Mouse (Mus musculus) natural killer cell, adult 2 months (primary cell): ENCODE measurements around the gene Nxf1.
"Not testable (repeated sequence)": the region's sequence is repeated elsewhere in the genome, so short reads cannot be mapped to it uniquely, and the experiment has no call there.

Source experiments
- DNase-seq, 2 experiments: peaks; one replicate each; pipeline ENCODE4 v3.0.0; 2022; ENCODE audit warnings: low spot score in 2 of 2

The Nxf1 gene

DNA sequence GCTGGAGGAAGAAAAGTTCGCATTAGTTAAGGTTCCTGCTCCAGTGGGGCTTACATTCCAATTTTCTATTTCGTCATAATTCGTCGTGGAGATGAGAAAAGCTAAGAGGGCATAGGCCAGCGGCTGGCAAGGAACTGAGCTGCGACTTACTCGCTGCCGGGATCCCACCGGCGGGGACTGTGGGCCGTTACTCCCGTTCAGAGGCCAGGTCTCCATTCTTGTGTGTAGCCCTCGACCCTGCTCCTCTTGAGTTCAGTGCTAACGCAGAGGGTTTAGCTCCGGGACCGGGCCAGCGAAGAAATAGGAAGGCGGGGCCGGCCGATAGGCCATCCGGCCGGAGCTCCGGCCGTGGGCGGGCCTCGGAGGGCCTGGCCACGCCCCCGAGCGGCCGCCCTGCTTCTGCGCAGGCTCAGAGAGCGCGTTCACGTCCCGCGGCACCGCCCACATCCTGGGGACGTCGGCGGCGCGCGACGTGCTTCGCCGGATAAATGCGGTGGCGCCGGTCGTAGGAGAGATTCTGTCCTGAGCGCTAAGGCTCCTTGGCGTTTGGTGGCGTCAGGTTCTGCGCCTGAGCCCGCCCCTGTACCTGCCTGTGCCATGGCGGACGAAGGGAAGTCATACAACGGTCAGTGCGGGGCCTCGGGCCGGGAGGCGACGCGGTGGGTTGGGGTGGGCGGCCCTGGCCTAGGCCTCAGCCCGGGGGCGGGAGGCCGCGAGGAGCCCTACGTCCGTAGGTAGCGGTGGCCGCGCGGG is at the start of gene Nxf1:
Gene Nxf1 (plus strand): TSS at position 439 of the 753 bp plus-strand sequence.
- DNase-seq, result peak; percentile 89 to 92

DNA sequence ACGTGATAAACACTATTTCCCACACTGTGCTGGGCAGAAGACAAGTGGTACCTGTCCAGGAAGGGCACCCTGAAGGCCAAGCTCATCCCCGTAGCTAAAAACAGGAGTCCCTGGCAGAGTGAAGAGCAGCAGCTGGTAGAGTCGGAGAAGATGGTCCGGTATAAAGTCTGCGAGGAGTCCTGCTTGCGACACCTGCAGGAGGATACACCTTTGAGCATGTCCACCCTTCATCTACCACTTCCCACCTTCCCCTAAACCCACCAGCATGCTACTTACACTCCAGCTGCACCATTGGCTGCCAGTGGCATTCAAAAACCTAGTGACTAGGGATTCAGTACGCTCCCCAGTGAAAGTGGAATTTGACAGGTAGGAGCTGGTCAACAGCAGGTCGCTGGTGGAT is 47.9 kb upstream of the Nxf1 start:
- no peak for DNase-seq

- DNase-seq, result no peak
Measured at GRCm38 (mm10) chr19:8710057-8710456, 46.8 kb upstream of the Nxf1 start.

- no peak for DNase-seq
Measured at GRCm38 (mm10) chr19:8711506-8711905, 45.4 kb upstream of the Nxf1 start.

DNA sequence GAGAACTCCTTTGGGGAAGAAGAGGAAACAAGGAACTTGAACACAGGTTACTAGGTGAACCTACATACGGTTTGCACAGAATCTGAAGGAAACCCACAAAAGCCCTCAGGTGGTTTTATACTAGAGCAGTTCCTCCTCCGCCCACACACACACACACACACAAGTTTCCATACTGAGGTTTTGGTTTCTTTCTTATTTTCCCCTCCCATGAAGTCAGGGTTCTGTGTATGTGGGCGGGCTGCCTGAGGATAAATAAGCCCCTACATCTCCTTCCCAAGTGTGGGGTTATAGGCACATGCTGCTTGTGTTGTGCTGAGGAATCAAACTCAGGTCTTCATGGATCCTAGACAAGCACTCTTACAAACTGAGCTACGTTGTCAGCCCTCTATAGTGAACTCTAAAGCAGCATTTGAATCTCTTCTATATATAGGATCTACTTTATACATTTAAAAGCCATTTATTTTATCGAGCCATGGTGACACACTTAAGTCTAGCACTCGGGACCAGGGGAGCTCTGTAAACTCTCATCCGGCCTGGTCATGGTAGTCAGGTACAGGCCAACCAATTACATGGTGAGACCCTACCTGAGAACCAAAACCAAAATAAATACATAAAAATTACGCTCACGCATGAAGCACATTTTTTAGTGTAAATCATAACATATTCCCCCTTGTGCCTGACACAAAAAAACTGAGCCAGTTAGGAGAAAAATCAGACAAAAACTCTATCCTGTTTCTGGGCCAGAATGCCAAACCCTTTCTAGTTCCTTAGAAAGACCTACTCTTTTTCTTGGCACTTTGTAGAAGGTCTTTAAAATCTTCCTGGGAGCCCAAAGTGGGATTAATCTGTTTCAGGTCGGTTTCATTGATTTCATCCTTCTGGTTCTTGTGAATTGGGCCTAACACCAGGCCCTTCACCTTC is 44.7 kb upstream of the Nxf1 start:
- DNase-seq, result peak; percentile 53 to 67

GRCm38 (mm10) chr19:8712870-8713305 is 44.0 kb upstream of the Nxf1 start:
- peak; percentile 90 for DNase-seq

- DNase-seq, result peak; percentile 87 to 92
Measured at GRCm38 (mm10) chr19:8713306-8713996, 43.4 kb upstream of the Nxf1 start.

- no peak for DNase-seq
Measured at GRCm38 (mm10) chr19:8713997-8714652, 42.7 kb upstream of the Nxf1 start.

- DNase-seq, result no peak
Measured at GRCm38 (mm10) chr19:8714653-8715481, 42.0 kb upstream of the Nxf1 start.

DNA sequence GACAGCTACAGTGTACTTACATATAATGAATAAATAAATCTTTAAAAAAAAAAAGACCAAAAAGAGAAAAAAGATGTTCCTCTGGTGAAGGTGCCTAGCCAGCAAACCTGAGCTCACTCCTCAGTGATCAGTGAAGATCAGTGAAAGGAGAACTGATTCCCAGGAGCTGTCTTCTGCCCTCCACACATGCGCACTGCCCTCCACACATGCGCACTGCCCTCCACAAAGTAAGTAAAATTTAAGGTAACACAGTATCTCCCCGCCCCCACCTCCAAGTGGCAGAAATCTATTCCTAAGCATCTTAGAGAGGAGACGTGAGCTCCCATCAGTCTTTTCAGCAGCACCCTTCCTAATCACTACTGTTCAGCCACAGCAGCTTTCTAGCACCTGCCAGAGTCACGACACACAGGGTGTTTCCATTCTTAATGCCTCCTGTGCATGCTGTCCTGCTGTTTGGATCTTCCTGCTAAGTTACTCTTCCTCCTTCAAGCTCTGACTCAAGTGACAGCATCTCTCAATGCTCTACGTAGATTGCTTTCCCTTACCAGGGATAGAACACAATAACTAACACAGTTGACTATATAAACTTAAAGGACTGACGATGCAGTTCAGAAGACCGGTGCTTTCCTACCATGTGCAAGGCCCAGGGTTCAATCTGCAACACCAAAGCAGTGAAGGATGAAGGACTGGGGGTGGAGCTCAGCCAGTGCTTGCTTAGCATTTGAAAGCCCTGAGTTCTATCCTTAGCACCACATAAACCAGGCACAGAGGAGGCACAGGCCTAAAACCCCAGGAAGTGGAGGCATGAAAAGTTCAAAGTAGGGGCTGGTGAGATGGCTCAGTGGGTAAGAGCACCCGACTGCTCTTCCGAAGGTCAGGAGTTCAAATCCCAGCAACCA is 40.8 kb upstream of the Nxf1 start:
- no peak for DNase-seq

DNA sequence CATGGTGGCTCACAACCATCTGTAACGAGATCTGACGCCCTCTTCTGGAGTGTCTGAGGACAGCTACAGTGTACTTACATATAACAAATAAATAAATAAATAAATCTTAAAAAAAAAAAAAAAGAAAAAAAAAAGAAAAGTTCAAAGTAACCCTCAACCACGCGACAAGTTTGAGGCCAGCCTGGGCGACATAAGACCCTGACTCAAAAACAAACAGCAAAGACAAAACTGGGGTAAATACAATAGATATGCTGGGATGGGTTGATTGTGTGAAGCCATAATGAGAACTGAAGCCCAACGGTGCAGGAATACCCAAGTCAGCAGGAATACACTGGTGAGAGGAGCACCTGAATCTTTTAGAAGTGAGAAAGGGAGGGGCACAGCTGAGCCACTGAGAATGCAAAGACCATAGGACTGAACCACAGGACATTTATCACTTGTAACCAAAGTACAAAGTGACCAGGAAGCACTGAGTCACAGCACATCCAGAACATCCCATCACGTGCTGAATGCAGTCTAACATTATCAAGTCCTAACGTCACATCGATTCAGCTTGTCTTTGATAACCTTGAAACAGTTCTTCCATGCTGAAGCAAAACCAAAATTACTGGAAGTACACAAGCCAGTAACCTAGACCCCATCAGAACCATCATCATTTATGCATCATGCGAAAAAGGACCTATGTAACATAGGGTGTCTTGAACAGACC is 40.0 kb upstream of the Nxf1 start:
- peak in 1 of 2 experiments; percentile 19 for DNase-seq

GRCm38 (mm10) chr19:8718357-8718756 is 38.5 kb upstream of the Nxf1 start:
- DNase-seq, result peak; percentile 71 to 80

- DNase-seq, result not testable (repeated sequence)
Measured at GRCm38 (mm10) chr19:8719037-8719436, 37.8 kb upstream of the Nxf1 start.

DNA sequence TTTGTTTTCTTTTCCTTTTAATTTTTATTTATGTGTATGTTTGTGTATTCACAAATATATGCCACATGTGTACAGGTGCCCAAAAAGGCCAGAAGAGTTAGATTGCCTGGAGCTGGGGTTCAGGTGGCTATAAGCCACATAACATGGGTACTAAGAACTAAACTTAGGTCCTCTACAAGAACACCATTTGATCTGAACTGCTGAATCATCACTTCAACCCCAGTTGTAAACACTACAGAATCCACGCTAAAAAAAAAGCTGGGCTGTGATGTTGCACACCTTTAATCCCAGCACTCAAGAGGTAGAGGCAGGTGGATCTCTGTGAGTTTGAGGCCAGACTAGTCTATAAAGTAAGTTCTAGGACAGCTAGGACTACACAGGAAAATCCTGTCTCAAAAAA is 35.5 kb upstream of the Nxf1 start:
- DNase-seq, result no peak

- no peak for DNase-seq
Measured at GRCm38 (mm10) chr19:8722021-8722420, 34.9 kb upstream of the Nxf1 start.

DNA sequence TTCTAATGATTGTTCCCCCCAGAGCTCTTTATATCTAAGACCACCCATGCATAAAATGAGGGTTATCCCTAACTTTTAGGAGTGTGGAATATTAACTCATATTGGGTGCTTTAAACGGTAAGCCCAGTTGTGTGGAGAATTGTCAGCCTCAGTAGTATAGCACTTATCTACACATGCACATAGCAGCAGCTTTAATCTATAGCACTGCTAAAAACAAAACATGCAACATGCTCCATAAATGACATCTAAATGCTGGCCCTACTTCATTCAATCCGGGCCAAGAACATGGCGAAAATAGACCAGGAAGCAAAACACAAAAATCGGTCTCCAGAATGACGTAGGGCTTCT is 34.3 kb upstream of the Nxf1 start:
- DNase-seq, result no peak

GRCm38 (mm10) chr19:8722907-8723573 is 33.8 kb upstream of the Nxf1 start, which contains the start of gene Slc3a2:
Gene Slc3a2 (minus strand): TSS chr19:8723369.
- peak; percentile 97 to 98 for DNase-seq

- peak in 1 of 2 experiments; percentile 28 for DNase-seq
Measured at GRCm38 (mm10) chr19:8723574-8724346, 33.1 kb upstream of the Nxf1 start.
